Mouse (Mus musculus): ENCODE measurements around the gene Ddx46.

DNA sequence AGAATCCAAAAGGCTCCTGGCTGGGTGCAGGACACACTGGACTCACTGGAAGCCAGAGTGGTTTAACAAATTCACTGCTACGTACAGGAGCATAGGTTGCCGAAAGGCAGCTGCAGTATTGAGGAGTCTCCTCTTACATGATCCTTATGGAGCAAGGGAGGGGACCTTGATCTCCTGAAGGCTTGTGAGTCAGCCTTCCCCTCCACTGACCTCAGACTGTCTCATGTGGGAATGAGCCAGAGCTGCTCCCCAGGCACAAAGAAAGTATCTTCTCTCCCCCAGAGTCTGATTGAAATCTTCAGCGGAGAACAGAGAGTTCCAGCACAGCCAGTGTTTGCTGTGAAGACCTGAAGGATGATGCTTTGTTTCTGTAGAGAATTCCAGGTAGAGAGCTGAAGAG lies 48.8 kb downstream of the Ddx46 start:
- TF ChIP-seq POLR2A (IDR thresholded peaks at IDR 0.05; ENCODE audit: borderline replicate concordance, extremely low read depth, insufficient read depth, insufficient read length, poor library complexity, severe bottlenecking) (no peak), CTCF (IDR thresholded peaks at IDR 0.05; ENCODE audit: borderline replicate concordance, extremely low read depth, insufficient read depth, insufficient read length) (no peak)
